Mouse (Mus musculus) embryonic facial prominence, embryonic 11.5 days (tissue): Measurements from ENCODE around the gene Tctex1d4. TPM values are rescaled to one million over a fixed set of nuclear protein-coding genes. Genes with fewer than 3 reads are reported as not detected.
A peak's percentile ranks its signal among the peaks of the same experiment; 100 is the strongest.

Source experiments
- ATAC-seq: fragments of 200-750 bp; cut with Nextera tagmentation; replicated peaks from 2 replicates; pipeline ENCODE4 v1.8.0; 2017; ENCODE audit warnings: low read depth; ENCODE audit not compliant: insufficient number of reproducible peaks, low FRiP score, low TSS enrichment
- DNase-seq: peaks from one replicate; pipeline ENCODE4 v3.0.0-alpha.2; 2015; ENCODE audit warnings: low spot score
- H3K27ac ChIP-seq: fragments of 300-500 bp; sonication (generic); replicated peaks from 2 replicates; pipeline ENCODE4 v1.5.1; 2014; ENCODE audit warnings: mild to moderate bottlenecking, low read depth, low read length, control low read depth
- H3K27me3 ChIP-seq: fragments of 300-500 bp; sonication (generic); 2 replicates; pipeline ENCODE4 v1.6.1; 2014; ENCODE audit warnings: mild to moderate bottlenecking, low read length, moderate library complexity, mixed read lengths; ENCODE audit not compliant: control insufficient read depth, insufficient read depth
- H3K36me3 ChIP-seq: fragments of 300-500 bp; sonication (generic); replicated peaks from 2 replicates; pipeline ENCODE4 v1.6.1; 2014; ENCODE audit warnings: low read depth, mild to moderate bottlenecking, low read length, moderate library complexity, mixed read lengths; ENCODE audit not compliant: control insufficient read depth, insufficient read depth
- H3K4me1 ChIP-seq: fragments of 300-500 bp; sonication (generic); 2 replicates; pipeline ENCODE4 v1.6.1; 2014; ENCODE audit warnings: low read length, mixed read lengths; ENCODE audit not compliant: control insufficient read depth, insufficient read depth
- H3K4me2 ChIP-seq: fragments of 300-500 bp; sonication (generic); 2 replicates; pipeline ENCODE4 v1.6.1; 2014; ENCODE audit warnings: low read depth, mild to moderate bottlenecking, control low read depth, low read length, moderate library complexity
- H3K4me3 ChIP-seq: fragments of 300-500 bp; sonication (generic); 2 replicates; pipeline ENCODE4 v1.5.1; 2014; ENCODE audit warnings: low read depth, low read length, control low read depth
- H3K9ac ChIP-seq: fragments of 300-500 bp; sonication (generic); replicated peaks from 2 replicates; pipeline ENCODE4 v1.6.1; 2014; ENCODE audit warnings: mild to moderate bottlenecking, control low read depth, low read length
- H3K9me3 ChIP-seq: fragments of 300-500 bp; sonication (generic); replicated peaks from 2 replicates; pipeline ENCODE4 v1.6.1; 2016; ENCODE audit warnings: mild to moderate bottlenecking, low read length, inconsistent platforms, mixed read lengths; ENCODE audit not compliant: control insufficient read depth
- WGBS: fragments of 180-500 bp; shearing (Covaris S2); extraction: QIAGEN DNeasy Blood & Tissue Kit; methylation state at CpG from one replicate; pipeline ENCODE4 v1.1.7; 2014; 5-methylcytosine and 5-hydroxymethylcytosine counted together
- polyA plus RNA-seq: library from polyadenylated mRNA; unstranded; fragments of >200 nt; fragmentation: Nextera tagmentation; extraction: Ambion mirVana; gene quantifications from 2 replicates; pipeline ENCODE4 v1.2.1, GENCODE M21; 2014

Gene Tctex1d4
- polyA plus RNA-seq, 1 experiment from 2014 or later = not detected

- ATAC-seq = no peak
- 86% methylated on average over 18 of the region's 18 CpGs for WGBS
- Histone ChIP-seq H3K4me3 (no peak overlapping the region), H3K36me3 (peaks cover 20% of the 10 kb centered on the region), H3K27ac (no peak overlapping the region), H3K9ac (no peak overlapping the region), H3K4me2 (no peak overlapping the region), H3K27me3 (no peaks in the 10 kb centered on the region), H3K9me3 (no peaks in the 10 kb centered on the region), H3K4me1 (no peaks in the 10 kb centered on the region; the same call in 1 of the 2 replicates)
- DNase-seq = no peak
Measured at GRCm38 (mm10) chr4:117148047-117148713, 21.6 kb downstream of the Tctex1d4 start.

- Histone ChIP-seq H3K4me1 (no peaks in the 10 kb centered on the region; the same call in 1 of the 2 replicates), H3K4me3 (no peak overlapping the region), H3K27ac (no peak overlapping the region), H3K27me3 (no peaks in the 10 kb centered on the region), H3K36me3 (peaks cover 21% of the 10 kb centered on the region), H3K4me2 (no peak overlapping the region), H3K9ac (no peak overlapping the region), H3K9me3 (no peaks in the 10 kb centered on the region)
- ATAC-seq (no peak), DNase-seq (no peak)
- WGBS = 65% methylated on average over 24 of the region's 24 CpGs
Measured at GRCm38 (mm10) chr4:117148815-117149214, 22.2 kb downstream of the Tctex1d4 start.

- H3K9me3 ChIP-seq = no peaks in the 10 kb centered on the region
- no peak overlapping the region for H3K9ac ChIP-seq
- ATAC-seq (no peak), DNase-seq (no peak)
- no peak overlapping the region for H3K4me3 ChIP-seq
- H3K4me2 ChIP-seq = no peak overlapping the region
- no peaks in the 10 kb centered on the region for H3K27me3 ChIP-seq
- H3K36me3 ChIP-seq = peaks cover 21% of the 10 kb centered on the region
- no peaks in the 10 kb centered on the region; the same call in 1 of the 2 replicates for H3K4me1 ChIP-seq
- H3K27ac ChIP-seq = no peak overlapping the region
- 75% methylated on average over 6 of the region's 6 CpGs for WGBS
Measured at GRCm38 (mm10) chr4:117149291-117150211, 23.0 kb downstream of the Tctex1d4 start.

- WGBS = 85% methylated on average over 6 of the region's 6 CpGs
- no peaks in the 10 kb centered on the region; the same call in 1 of the 2 replicates for H3K4me1 ChIP-seq
- 0 out of 2 replicates have a peak, but pooled peaks have one; percentile 27 for ATAC-seq
- H3K4me2 ChIP-seq = no peak overlapping the region
- no peak overlapping the region for H3K9ac ChIP-seq
- peaks cover 21% of the 10 kb centered on the region for H3K36me3 ChIP-seq
- H3K9me3 ChIP-seq = no peaks in the 10 kb centered on the region
- no peak for DNase-seq
- no peak overlapping the region for H3K27ac ChIP-seq
- no peak overlapping the region for H3K4me3 ChIP-seq
- H3K27me3 ChIP-seq = no peaks in the 10 kb centered on the region
Measured at GRCm38 (mm10) chr4:117150212-117150733, 23.7 kb downstream of the Tctex1d4 start.

GRCm38 (mm10) chr4:117151416-117151815 lies 24.8 kb downstream of the Tctex1d4 start:
- Histone ChIP-seq H3K4me3 (no peak overlapping the region), H3K27ac (no peak overlapping the region), H3K9me3 (no peaks in the 10 kb centered on the region), H3K4me2 (no peak overlapping the region), H3K4me1 (no peaks in the 10 kb centered on the region; the same call in 1 of the 2 replicates), H3K27me3 (no peaks in the 10 kb centered on the region), H3K9ac (no peak overlapping the region), H3K36me3 (peaks cover 21% of the 10 kb centered on the region)
- DNase-seq = no peak
- WGBS = 81% methylated on average over 1 of the region's 1 CpGs
- ATAC-seq = no peak

- H3K4me1 ChIP-seq = no peaks in the 10 kb centered on the region; the same call in 1 of the 2 replicates
- H3K4me2 ChIP-seq = no peak overlapping the region
- no peak overlapping the region for H3K4me3 ChIP-seq
- ATAC-seq (no peak), DNase-seq (no peak)
- no peaks in the 10 kb centered on the region for H3K27me3 ChIP-seq
- H3K9ac ChIP-seq = no peak overlapping the region
- H3K9me3 ChIP-seq = no peaks in the 10 kb centered on the region
- 83% methylated on average over 5 of the region's 5 CpGs for WGBS
- peaks cover 21% of the 10 kb centered on the region for H3K36me3 ChIP-seq
- no peak overlapping the region for H3K27ac ChIP-seq
Measured at GRCm38 (mm10) chr4:117152714-117153113, 26.1 kb downstream of the Tctex1d4 start.

GRCm38 (mm10) chr4:117155020-117155791 lies 28.6 kb downstream of the Tctex1d4 start:
- ATAC-seq = no peak
- H3K36me3 ChIP-seq = peaks cover 24% of the 10 kb centered on the region
- WGBS = 2% methylated on average over 44 of the region's 44 CpGs

More at GRCm38 (mm10) chr4:117155020-117155791, 28.6 kb downstream of the Tctex1d4 start:
- Histone ChIP-seq H3K27ac (peak overlapping the region; percentile 94), H3K4me1 (no peaks in the 10 kb centered on the region; the same call in 1 of the 2 replicates), H3K27me3 (no peaks in the 10 kb centered on the region), H3K4me3 (peak overlapping the region; percentile 98), H3K9ac (peak overlapping the region; percentile 99), H3K4me2 (peak overlapping the region; percentile 86), H3K9me3 (no peaks in the 10 kb centered on the region)
- no peak for DNase-seq
